Mouse (Mus musculus): Measurements from ENCODE around the gene Pitpnm1. TPM values are rescaled to one million over a fixed set of nuclear protein-coding genes. Genes with fewer than 3 reads are reported as not detected.

The Pitpnm1 gene
- polyA plus RNA-seq, 1 experiment from 2014 or later, result 18.9 TPM

DNA sequence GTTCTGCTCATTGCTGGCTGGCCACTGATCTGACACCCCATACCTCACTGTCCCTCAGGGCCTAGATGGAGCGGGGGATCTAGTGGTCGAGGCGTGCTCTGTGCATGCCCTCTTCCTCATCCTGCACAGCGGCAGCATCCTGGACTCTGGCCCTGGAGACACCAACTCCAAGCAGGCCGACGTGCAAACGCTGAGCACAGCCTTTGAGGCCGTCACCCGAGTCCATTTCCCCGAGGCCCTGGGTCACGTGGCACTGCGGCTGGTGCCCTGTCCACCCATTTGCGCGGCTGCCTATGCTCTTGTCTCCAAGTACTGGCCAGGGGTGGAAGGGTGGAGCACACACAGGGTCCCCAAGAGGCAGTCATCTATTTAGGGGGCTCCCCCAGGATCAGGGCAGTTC, 6.9 kb downstream of the Pitpnm1 start:
- Histone ChIP-seq H3K27ac (ENCODE audit: low read length) (no peak overlapping the region), H3K4me1 (ENCODE audit: insufficient read depth, low read depth, low read length) (no peaks in the 10 kb centered on the region), H3K9me3 (ENCODE audit: low read length) (no peaks in the 10 kb centered on the region), H3K36me3 (ENCODE audit: insufficient read depth, low read length) (no peaks in the 10 kb centered on the region), H3K4me2 (replicated peaks; ENCODE audit: low read depth, low read length) (no peak overlapping the region), H3K9ac (replicated peaks; ENCODE audit: low read depth) (no peak overlapping the region), H3K27me3 (replicated peaks; ENCODE audit: insufficient read depth, low read length) (no peaks in the 10 kb centered on the region), H3K4me3 (ENCODE audit: low read depth, low read length) (no peak overlapping the region)
- 91% methylated on average over 14 of the region's 14 CpGs for WGBS
- TF ChIP-seq CTCF (IDR thresholded peaks at IDR 0.05), result no peak
- no peak for DNase-seq (ENCODE audit: low spot score)
- no peak for ATAC-seq

DNA sequence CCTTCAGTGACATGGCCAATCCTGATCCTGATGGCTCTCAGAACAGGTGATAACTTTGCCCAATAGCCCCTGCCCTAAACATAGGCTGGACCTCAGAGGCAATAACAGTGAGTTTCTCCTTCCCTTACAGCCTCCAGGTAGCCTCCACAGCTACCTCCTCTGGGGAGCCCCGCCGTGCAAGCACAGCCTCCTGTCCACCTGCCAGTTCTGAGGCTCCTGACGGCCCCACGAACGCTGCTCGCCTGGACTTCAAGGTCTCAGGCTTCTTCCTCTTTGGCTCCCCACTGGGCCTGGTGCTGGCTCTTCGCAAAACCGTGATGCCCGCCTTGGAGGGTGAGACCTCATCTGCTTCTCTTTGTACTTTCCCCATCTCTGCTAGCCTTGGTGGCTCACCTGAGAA, 8.7 kb downstream of the Pitpnm1 start:
- peaks cover 7% of the 10 kb centered on the region; the same call in 1 of the 2 replicates for H3K36me3 ChIP-seq (ENCODE audit: insufficient read depth, low read length)
- 82% methylated on average over 9 of the region's 9 CpGs for WGBS
- no peaks in the 10 kb centered on the region for H3K9me3 ChIP-seq (ENCODE audit: low read length)
- H3K4me2 ChIP-seq (replicated peaks; ENCODE audit: low read depth, low read length), result no peak overlapping the region
- no peak for ATAC-seq
- H3K4me1 ChIP-seq (ENCODE audit: insufficient read depth, low read depth, low read length), result 0 out of 2 replicates have a peak, but pooled peaks cover 2% of the 10 kb centered on the region
- no peak for TF ChIP-seq EP300 (IDR thresholded peaks at IDR 0.05)
- TF ChIP-seq CTCF (IDR thresholded peaks at IDR 0.05), result no peak
- H3K27me3 ChIP-seq (replicated peaks; ENCODE audit: insufficient read depth, low read length), result no peaks in the 10 kb centered on the region
- DNase-seq (ENCODE audit: low spot score), result no peak
- H3K27ac ChIP-seq (ENCODE audit: low read length), result no peak overlapping the region
- H3K9ac ChIP-seq (replicated peaks; ENCODE audit: low read depth), result no peak overlapping the region
- H3K4me3 ChIP-seq (ENCODE audit: low read depth, low read length), result no peak overlapping the region

DNA sequence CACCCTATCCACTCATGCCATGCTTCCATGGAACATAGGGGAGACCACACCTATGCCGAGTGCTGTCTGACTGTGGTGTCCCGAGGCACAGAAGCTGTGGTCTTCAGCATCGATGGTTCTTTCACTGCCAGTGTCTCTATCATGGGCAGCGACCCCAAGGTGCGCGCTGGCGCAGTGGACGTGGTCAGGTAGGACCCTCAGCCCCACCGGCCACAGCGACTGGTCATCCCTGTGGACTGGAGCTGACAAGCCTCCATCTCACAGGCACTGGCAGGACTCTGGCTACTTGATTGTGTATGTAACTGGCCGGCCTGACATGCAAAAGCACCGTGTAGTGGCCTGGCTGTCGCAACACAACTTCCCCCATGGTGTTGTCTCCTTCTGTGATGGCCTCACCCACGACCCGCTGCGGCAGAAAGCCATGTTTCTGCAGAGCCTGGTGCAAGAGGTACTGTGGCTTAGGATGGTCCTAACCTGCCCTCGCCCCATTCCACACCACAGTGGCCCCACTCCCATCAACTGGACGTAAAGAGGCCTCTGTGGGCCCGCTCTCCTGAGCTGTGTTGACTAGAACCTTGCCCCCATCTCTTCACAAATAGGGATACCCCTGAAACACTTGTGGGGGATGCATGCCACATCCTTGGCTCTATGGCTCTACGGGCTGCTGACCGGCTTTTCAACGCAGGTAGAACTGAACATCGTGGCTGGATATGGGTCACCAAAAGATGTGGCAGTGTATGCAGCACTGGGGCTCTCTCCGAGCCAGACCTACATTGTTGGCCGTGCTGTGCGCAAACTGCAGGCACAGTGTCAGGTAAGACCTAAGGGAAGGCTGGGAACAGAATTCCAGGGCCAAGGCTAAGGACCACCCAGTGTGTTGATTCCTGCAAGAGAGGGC, 12.5 kb downstream of the Pitpnm1 start:
- peaks cover 20% of the 10 kb centered on the region; the same call in 1 of the 2 replicates for H3K36me3 ChIP-seq (ENCODE audit: insufficient read depth, low read length)
- 93% methylated on average over 26 of the region's 26 CpGs for WGBS

DNA sequence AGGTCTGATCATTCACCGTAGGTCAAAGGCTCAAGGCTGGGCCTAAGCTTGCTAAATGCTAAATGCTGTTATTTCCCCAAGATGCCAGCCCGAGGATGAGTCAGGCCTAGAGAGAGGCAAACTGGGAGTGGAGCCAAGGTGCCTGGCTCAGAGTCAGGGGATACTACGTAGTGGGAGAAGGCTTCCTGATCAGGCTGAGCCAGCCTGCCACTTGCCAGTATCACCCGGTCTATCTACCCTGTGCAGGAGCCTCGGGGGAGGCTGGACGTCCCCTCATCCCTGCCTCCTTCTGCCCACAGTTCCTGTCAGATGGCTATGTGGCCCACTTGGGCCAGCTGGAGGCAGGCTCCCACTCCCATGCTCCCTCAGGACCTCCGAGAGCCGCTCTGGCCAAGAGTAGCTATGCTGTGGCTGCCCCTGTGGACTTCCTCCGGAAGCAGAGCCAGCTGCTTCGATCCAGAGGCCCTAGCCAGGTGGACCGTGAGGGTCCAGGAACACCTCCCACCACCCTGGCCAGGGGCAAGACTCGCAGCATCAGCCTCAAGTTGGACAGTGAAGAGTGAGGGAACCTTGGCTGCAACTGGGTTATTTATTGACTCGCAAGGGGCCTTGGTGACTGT, 13.5 kb downstream of the Pitpnm1 start:
- ATAC-seq (peak; percentile 83), DNase-seq (ENCODE audit: low spot score) (peak; percentile 63)
- Histone ChIP-seq H3K27ac (ENCODE audit: low read length) (peak overlapping the region; percentile 70; the same call in 1 of the 2 replicates), H3K9ac (replicated peaks; ENCODE audit: low read depth) (no peak overlapping the region), H3K27me3 (replicated peaks; ENCODE audit: insufficient read depth, low read length) (no peaks in the 10 kb centered on the region), H3K4me3 (ENCODE audit: low read depth, low read length) (no peak overlapping the region), H3K4me2 (replicated peaks; ENCODE audit: low read depth, low read length) (0 out of 2 replicates have a peak overlapping the region, but pooled peaks have one; percentile 3), H3K4me1 (ENCODE audit: insufficient read depth, low read depth, low read length) (0 out of 2 replicates have a peak, but pooled peaks cover 2% of the 10 kb centered on the region), H3K36me3 (ENCODE audit: insufficient read depth, low read length) (peaks cover 20% of the 10 kb centered on the region; the same call in 1 of the 2 replicates), H3K9me3 (ENCODE audit: low read length) (no peaks in the 10 kb centered on the region)
- WGBS, result 44% methylated on average over 13 of the region's 13 CpGs
- no peak for TF ChIP-seq CTCF (IDR thresholded peaks at IDR 0.05)
- TF ChIP-seq EP300 (IDR thresholded peaks at IDR 0.05), result no peak

More for the DNA sequence above, 12.5 kb downstream of the Pitpnm1 start:
- no peaks in the 10 kb centered on the region for H3K9me3 ChIP-seq (ENCODE audit: low read length)
- DNase-seq (ENCODE audit: low spot score) (no peak), ATAC-seq (no peak)
- no peak overlapping the region for H3K9ac ChIP-seq (replicated peaks; ENCODE audit: low read depth)
- H3K27me3 ChIP-seq (replicated peaks; ENCODE audit: insufficient read depth, low read length), result no peaks in the 10 kb centered on the region
- no peak overlapping the region for H3K4me3 ChIP-seq (ENCODE audit: low read depth, low read length)
- no peak overlapping the region for H3K4me2 ChIP-seq (replicated peaks; ENCODE audit: low read depth, low read length)
- TF ChIP-seq EP300 (IDR thresholded peaks at IDR 0.05), result no peak
- TF ChIP-seq CTCF (IDR thresholded peaks at IDR 0.05), result no peak
- no peak overlapping the region for H3K27ac ChIP-seq (ENCODE audit: low read length)
- H3K4me1 ChIP-seq (ENCODE audit: insufficient read depth, low read depth, low read length), result 0 out of 2 replicates have a peak, but pooled peaks cover 2% of the 10 kb centered on the region

DNA sequence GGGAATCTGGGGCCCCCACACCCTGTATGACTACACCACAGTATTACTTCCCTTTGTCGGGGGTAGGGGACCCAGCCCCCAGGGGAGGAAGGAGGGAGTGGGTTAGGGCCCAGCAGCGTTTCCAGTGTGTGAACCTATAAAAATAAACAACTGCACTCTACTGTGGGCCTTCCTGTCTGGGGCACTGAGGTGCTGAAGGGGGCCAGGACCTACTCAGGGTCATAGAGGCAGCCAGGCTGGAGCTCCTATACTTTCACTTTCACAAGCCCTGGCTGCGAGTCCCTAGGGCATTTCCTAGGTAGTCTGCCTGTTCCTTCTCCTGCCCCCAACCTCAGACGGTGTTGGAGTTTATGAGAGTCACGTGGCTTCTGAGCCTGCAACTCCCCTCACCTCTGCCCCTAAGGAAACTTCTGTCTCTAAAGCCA, 14.0 kb downstream of the Pitpnm1 start:
- TF ChIP-seq CTCF (IDR thresholded peaks at IDR 0.05) (no peak), EP300 (IDR thresholded peaks at IDR 0.05) (no peak)
- no peaks in the 10 kb centered on the region for H3K9me3 ChIP-seq (ENCODE audit: low read length)
- ATAC-seq (peak; percentile 46), DNase-seq (ENCODE audit: low spot score) (no peak)
- 23% methylated on average over 5 of the region's 5 CpGs for WGBS
- 0 out of 2 replicates have a peak overlapping the region, but pooled peaks have one; percentile 3 for H3K4me2 ChIP-seq (replicated peaks; ENCODE audit: low read depth, low read length)
- no peak overlapping the region for H3K4me3 ChIP-seq (ENCODE audit: low read depth, low read length)
- H3K9ac ChIP-seq (replicated peaks; ENCODE audit: low read depth), result no peak overlapping the region
- H3K27ac ChIP-seq (ENCODE audit: low read length), result peak overlapping the region; percentile 70; the same call in 1 of the 2 replicates
- H3K36me3 ChIP-seq (ENCODE audit: insufficient read depth, low read length), result peaks cover 20% of the 10 kb centered on the region; the same call in 1 of the 2 replicates
- no peaks in the 10 kb centered on the region for H3K27me3 ChIP-seq (replicated peaks; ENCODE audit: insufficient read depth, low read length)
- H3K4me1 ChIP-seq (ENCODE audit: insufficient read depth, low read depth, low read length), result 0 out of 2 replicates have a peak, but pooled peaks cover 2% of the 10 kb centered on the region

DNA sequence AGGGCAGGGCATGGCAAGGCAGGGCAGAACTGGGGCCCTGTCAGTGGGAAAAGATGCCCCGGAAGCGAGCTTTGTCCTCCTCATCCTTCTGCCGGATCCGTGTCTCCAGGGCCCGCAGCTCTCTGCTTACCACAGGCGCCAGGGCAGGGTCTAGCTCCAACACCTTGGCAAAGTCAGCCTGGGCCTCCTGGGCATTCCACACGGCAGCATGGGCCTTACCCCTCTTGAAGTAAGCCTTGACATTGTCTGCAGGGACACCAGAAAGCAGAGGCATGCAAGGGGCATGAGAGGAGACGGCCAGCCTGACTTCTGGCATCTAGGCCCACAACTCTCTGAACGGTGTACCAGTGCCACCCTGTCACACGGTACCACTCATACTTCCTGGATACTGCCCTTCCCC, 14.8 kb downstream of the Pitpnm1 start:
- H3K9me3 ChIP-seq (ENCODE audit: low read length), result no peaks in the 10 kb centered on the region
- no peak overlapping the region for H3K4me2 ChIP-seq (replicated peaks; ENCODE audit: low read depth, low read length)
- DNase-seq (ENCODE audit: low spot score) (no peak), ATAC-seq (no peak)
- 0 out of 2 replicates have a peak, but pooled peaks cover 2% of the 10 kb centered on the region for H3K4me1 ChIP-seq (ENCODE audit: insufficient read depth, low read depth, low read length)
- 86% methylated on average over 10 of the region's 10 CpGs for WGBS
- H3K36me3 ChIP-seq (ENCODE audit: insufficient read depth, low read length), result peaks cover 20% of the 10 kb centered on the region; the same call in 1 of the 2 replicates
- no peaks in the 10 kb centered on the region for H3K27me3 ChIP-seq (replicated peaks; ENCODE audit: insufficient read depth, low read length)
- no peak overlapping the region for H3K4me3 ChIP-seq (ENCODE audit: low read depth, low read length)
- no peak overlapping the region for H3K27ac ChIP-seq (ENCODE audit: low read length)
- no peak overlapping the region for H3K9ac ChIP-seq (replicated peaks; ENCODE audit: low read depth)
- TF ChIP-seq CTCF (IDR thresholded peaks at IDR 0.05) (no peak), EP300 (IDR thresholded peaks at IDR 0.05) (no peak)

Data from lung, postnatal 0 days (tissue).